Mouse (Mus musculus) megakaryocyte-erythroid progenitor cell, adult 5-6 weeks (primary cell): ENCODE results near the gene C2cd4a. TPM values are rescaled to one million over a fixed set of nuclear protein-coding genes. Genes with fewer than 3 reads are reported as not detected.

ENCODE experiments used
- ATAC-seq: replicated peaks from 2 replicates; pipeline ENCODE4 v1.8.0; 2016; ENCODE audit warnings: mild to moderate bottlenecking, inconsistent platforms; ENCODE audit not compliant: severe bottlenecking, poor library complexity, low FRiP score, low TSS enrichment
- total RNA-seq, 2 experiments: library from RNA; stranded (forward) in 1 of 2; stranded (reverse) in 1 of 2; fragments of 200-1000, 215-1000 nt in 1 of 2; fragments of >200 nt in 1 of 2; fragmentation: Nextera tagmentation in 1 of 2; gene quantifications; 2 replicates each; pipeline ENCODE4 v1.2.3; 2014 to 2017

The C2cd4a gene
- total RNA-seq, 2 experiments from 2014 or later = not detected

DNA sequence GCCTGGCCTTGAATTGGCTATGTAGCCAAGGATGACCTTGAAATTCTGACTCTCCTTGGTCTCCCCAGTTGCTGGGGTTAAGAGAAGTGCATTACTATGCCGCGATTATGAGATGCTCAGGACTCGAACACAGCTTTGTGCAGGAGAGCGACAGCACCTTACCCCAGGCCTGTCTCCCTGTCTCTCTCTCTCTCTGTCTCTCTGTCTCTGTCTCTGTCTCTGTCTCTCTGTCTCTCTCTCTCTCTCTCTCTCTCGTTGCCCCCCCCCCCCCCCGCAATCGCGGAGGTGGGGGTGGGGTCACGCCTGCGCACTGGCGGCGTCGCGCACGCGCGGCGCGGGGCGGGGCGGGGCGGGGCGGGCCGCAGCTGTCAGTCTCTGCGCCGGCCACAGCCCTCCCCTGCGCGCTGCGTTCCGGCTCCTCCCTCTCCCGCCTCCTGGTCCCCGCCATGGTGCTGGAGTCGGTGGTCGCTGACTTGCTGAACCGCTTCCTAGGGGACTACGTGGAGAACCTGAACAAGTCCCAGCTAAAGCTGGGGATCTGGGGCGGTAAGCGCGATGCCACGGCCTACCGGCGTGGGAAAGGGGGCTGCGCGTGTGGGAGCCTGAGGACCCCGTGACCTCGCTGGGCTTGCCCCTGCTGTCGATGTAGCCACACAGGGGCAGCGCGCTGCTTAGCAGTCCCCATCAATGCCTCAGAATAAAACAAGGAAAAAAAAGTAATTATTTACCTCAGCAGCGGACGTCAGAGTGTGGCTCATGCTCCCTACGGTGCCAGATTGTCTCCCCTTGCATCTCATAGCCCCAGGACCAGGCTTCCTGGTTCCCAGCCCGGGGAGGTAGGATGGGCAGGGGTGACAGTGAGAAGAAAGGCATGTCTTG lies 8.1 kb upstream of the C2cd4a start, which contains the start of gene Vps13c:
TSS of gene Vps13c (plus strand) at position 416 of the 879 bp plus-strand sequence.
- peak; percentile 95 for ATAC-seq

DNA sequence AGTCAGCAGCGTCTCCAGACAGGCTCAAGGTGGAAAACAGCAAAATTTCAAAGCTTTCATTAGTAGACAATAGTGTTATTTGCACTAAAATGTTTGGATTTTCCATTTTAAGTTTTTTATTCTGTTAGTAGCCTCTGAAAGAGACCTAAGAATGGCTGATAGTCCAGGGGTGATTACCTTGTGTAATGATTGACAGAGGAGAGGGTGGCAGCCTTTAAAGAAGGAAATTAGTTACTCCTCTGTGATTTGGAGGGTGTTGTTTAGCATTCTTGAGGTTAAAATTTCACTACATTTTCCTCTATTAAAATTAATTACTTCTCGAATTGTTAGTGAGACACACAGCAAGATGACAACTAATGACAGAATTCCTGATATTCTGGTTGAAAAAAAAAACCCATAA lies 5.2 kb upstream of the C2cd4a start:
- ATAC-seq = no peak

DNA sequence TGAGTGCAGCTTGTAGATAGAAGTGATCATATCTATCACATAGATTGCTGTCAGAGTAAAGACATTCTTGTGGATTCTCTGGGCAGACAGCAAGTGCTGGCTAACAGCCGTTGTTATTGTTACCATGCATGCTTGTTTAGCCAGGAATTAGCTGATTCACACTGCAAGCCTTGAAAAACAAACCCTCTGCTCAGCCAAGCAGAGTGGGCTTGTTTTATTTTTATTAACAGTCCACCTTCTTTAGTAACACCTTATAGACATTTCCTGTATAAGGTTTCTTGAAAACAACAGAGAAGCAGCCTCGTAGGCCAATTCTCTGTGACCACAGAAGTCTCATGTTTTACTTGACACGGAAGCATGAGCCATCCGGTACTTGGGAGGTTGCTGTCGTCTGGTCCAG lies 2.4 kb upstream of the C2cd4a start:
- no peak for ATAC-seq

DNA sequence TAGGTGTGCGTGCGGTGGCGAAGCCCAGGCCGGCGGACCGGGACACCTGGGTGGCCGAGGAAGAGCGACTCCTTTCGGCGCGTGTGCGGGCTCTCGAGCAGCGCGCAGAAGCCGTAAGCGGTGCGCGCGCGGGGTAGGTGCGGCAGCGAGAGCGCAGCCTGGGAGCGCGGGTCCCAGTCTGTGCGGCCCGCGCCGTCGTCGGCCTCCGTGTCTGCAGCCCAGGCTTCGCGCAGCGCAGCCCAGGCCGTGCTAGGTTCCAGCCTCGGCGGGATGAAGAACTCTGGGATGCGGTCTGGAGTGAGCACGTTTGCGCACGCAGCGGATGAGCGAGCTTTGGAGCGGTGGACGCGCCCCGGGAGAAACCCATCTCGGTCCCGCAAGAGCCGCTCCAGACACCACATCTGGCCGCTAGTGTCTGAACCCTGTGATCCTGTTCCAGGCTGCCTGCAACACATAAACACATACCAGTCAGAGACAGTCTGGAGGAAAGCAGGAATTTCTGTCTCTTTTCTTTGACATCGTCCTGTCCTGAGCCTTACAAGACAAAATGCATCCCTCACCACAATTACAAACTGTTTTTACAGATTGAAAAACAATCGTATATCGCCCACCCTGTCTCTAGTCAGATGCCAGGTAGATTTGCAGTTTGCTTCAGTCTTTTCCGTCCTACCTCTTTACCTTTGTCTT lies 628 bp downstream of the C2cd4a start:
- ATAC-seq = no peak

DNA sequence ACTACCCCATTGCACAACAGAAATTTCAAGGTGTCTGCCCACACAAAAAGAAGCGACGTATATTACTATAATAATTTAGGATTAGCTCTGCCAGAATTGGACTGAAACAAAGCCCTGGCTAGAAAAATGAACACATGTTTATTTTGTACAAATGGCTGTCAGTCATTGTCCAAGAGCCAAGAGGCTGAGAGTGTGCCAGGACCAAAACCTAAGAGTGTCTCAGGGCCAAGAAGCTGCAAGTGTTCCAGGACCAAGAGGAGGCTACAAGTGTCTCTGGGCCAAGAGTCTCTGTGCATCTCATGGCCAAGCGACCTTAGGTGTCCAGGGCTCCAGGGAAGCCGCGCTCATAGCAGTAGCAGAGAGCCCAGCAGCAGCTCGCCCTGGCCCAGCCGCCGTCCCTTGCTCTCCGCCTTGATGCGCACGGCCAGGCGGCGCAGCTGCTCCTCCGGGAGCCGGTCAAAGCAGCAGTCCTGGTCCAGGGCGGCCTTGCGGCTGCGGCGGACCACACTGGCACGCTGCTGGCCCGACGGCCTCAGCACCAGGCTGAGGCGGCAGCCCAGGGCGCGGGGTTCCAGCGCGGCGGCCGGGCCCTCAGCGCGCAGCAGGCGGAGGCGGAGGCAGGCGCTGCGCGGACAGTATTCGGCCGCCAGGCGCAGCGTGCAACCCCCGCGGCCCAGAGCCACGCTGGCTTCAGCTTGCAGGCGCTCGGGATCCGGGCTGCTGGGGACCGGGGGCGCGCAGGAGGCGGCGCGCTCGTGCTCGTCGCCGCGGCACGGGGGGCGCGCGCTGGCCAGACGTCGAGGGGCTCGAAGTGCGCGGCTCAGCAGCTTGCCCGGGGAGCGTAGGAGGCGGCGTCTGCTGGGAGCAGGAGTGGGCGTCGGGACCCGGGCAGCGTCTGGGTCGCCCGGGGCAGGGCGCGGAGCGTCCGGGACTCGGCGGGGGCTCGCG lies 1.4 kb downstream of the C2cd4a start:
- ATAC-seq = no peak

DNA sequence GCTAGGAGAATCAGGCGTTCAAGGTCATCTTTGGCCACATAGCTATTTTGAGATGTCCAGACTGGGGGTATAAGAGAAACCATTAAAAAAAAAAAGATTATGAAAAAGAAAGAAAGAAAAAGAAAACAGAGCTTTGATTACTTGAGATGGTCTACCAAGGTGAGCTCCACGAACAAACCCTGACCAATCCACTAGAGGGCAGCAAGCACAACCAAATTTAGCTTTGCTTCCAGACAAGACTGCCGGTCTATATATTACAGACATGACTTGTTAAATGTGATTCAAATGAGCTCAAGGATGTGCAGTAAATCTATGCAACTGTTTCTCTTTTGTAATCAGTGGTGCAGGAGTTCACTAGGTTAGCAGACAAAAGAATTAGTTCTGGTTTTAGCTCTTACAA lies 3.9 kb downstream of the C2cd4a start:
- ATAC-seq = peak; percentile 63; the same call in 1 of the 2 replicates

DNA sequence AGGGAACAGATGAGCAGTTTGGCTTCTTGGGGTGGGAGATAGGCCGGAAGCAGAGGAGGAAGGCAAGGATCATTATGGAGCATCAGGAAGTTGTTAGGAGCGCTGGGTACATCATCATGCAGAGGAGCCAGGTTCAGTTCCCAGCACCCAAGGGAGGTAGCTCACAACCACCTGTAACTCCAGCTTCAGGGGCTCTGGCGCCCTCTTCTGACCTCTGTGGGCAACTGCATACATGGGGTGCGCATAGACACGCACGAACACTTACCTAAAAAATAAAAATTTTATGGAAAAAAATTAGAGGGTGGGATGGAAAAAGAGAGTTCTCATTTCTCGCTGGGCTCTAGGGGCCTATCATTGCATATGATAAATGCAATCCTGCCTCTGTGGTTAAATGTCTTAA lies 6.6 kb downstream of the C2cd4a start:
- no peak for ATAC-seq

DNA sequence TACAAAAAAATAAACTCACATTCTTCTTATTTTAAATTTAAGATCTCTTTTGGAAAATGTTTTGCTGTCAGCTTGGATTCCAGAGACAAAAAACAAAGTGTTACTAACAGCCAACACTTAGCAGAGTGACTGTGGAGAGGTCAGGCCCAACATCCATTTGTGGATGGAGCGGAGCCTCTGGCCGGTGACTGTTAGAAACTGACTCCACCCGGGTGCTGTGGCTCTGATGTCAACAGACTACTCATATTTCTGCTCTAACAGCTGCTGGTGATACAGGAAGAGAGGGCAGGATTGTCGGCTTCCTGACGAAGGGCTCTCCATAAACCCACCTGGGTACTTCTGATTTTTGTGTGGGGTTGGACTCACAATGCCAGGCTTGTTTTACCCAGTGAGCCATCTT lies 9.0 kb downstream of the C2cd4a start:
- no peak for ATAC-seq

DNA sequence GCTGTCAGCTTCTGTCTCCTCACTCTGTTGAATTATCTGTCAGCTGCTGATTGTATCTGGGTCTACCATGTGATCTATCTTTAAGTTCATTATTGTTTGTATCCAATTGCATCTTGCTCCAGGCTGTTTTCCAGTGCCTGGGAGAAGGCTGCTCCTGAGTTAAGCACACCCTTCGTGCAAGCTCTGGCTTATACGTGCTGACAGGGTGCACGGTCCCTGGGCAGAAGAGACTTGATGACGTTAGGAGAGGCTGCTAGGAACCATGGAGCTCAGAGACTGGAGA lies 13.5 kb downstream of the C2cd4a start:
- no peak for ATAC-seq

DNA sequence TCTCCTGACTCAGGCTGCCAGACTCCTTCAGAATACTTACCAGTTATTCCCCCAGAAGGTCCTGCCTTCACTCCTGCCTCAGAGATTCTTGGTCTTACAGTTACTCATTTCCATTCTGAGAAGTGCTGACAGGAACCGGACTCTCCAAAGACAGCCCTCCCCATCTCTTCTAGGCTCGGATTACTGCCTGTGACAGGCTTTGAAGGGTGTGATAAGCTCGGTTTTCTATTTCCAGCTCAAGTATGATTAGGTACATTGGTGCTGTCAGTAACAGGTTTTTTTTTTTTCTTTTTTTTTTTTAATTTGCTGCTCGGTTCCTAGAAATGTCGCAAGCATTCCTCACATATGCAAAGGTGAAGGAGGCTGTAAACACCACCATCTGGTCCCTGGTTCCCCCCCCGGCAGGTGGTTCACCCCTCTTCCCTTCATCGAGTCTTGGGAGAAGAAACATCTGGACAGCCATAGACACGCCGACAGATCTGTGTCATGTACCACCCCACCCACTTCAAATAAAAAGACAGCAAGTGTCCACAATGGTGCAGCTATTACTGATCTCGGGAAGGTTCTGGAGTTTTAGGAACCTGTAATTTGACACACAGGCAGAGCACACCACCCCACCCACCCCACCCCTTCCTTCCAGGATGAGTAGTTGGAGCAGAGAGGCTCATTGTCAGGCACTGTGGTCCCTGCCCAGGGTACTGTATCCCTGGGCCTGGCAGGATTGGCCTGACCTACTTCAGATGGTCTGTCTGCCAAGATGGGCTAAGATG lies 14.0 kb downstream of the C2cd4a start:
- no peak for ATAC-seq

DNA sequence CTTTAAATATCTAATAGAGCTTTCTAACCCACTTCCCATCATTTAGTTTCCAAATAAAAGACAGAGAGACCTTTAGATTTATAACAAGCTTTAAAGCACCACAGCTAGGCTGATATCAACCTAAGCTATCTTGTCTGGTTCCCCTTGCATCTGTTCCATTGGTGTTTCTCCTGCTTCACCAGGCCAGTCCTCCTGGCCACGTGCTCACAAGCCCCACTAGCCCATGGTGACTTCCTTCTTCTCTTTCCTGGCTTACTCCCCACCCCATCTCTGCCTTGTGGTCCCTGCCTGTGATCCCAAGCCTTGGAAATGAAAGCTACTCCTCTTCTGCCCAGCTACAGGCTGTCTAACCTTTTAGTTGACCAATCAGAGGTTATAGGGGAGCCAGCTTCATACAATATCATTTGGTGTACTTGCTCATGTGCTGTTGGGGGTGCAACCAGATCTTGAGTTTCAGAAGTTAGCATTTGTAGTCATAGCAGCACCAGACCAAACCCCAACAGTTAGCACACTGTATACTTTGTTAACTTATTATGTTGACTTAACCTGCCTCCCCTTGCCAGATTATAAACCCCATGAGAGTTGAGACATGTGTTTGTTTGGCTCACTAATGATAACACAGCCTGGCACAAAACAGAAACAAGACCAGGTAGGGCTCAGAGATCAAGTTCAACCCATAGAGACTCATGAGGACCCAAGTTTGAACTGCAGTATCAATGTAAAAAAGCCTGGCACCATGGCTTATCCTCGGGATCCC lies 15.8 kb downstream of the C2cd4a start:
- ATAC-seq = no peak

DNA sequence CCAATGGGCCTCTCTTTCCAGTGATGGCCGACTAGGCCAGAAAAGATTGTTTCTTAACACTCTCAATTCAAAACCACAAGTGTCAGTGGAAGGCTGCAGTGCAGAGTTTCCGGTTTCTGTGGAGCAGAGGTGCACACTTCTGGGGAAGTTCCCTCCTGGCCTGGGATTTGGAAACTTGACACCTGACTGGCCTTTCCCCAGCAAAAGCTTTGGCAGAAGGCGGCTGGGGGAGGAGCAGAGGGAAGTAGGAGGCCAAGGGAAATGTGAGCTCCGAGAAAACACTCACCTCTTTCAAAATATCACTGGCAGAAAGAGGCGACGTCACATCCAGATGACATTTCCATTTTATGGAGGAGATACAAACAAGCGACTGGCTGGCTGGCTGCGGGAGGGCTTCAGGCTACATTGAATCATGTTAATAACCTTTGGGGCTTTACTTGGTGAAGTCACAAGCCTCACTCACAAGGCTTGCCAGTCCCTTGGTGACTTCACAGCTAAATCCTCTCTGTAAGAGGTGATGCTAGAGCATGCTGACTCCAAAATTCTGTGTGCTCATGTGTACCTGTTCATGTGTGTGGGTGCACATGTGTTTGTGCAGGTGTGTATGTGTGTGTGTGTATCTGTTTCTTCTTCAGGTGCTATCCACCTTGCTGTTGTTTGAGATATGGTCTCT lies 18.3 kb downstream of the C2cd4a start:
- no peak for ATAC-seq

DNA sequence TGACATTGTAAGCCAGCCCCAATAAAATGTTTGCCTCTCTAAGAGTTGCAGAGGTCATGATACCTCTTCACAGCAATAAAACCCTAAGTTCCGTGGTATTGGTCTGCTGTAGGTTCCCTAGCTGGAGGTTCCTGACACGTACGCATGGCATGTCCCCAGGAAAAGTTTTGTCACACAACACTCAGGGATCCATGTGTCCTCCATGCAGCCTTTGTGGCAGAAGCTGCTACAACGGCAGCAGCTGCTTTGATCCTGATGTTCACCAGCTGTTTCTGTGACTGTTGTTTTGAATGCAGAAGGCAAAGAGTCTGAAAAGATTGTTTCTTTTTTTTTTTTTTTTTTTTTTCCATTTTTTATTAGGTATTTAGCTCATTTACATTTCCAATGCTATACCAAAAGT lies 19.0 kb downstream of the C2cd4a start:
- no peak for ATAC-seq

DNA sequence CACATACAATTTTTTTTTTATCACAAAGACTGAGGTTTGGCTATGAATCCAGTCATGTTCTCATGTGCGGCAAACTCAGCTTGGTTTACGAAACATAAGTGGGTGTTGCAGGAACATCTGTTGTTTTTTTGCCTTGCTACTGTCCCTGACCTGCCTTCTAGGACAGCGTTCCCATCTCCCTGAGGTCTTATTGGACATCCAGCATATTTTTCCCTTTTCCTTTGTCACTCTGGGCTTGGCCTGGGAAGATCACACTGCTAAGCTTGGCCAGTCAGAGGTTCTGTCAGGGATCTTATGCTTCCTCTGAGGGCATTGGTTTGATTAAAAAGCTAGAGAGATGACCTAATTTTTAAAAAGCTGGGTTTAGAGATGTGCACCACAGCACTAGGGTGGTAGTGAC lies 21.0 kb downstream of the C2cd4a start:
- no peak for ATAC-seq

DNA sequence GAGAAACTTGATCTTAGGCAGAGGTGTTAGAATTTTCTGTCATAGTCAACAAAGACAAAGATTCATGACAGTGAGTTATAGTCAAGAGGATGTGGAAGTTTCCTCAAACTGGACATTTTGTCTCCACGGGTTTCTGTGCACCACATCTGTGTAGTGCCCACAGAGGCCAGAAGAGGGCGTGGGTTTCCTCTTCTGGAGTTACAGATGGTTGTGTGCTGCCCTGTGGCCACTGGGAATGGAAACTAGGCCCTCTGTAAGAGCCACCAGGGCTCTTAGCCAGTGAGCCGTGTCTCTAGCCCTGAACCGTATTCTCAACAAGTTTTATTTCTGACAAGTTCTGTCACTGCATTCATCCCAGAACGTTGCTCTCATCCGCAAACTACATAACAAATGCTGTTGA lies 21.6 kb downstream of the C2cd4a start:
- ATAC-seq = no peak

DNA sequence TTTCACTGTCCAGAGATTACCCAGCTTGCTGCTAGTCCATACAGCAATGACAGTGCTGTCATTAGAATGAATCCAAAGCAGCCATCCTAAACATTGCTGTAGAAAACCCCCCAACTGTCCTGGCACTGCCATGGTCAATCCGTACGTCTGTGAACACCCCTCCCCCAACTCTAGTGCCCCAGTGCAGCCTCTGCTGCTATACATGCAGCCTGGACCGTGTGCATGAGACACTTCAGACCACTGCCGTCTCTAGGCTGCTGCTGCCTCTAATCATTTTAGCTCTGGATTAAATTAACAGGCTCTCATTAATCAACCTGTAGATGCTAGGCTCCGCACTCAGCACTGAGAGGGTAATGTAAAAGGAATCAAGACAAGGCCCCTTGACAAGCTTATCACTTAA lies 25.1 kb downstream of the C2cd4a start:
- ATAC-seq = no peak

DNA sequence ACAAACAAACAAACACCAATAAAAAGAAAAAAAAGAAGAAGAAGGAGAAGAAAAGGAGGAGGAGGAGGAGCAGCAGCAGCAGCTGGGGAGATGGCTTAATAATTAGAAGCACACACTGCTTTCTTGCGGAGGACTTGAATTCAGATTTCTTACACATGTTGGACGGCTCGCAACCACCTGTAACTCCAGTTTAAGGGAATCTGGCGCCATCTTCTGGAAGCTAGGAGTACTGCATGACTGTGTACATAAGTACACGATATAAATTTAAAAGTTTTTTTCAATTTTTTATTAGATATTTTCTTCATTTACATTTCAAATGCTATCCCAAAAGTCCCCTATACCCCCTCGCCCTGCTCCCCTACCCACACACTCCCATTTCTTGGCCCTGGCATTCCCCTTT lies 29.9 kb downstream of the C2cd4a start:
- no peak for ATAC-seq
